Mouse (Mus musculus) yolk sac, embryonic 10.5 days (tissue): ENCODE results near the gene Vmn2r83.

Source experiments
- DNase-seq: peaks from one replicate; pipeline ENCODE4 v3.0.0-alpha.2; 2017; ENCODE audit warnings: low spot score

Gene Vmn2r83

DNA sequence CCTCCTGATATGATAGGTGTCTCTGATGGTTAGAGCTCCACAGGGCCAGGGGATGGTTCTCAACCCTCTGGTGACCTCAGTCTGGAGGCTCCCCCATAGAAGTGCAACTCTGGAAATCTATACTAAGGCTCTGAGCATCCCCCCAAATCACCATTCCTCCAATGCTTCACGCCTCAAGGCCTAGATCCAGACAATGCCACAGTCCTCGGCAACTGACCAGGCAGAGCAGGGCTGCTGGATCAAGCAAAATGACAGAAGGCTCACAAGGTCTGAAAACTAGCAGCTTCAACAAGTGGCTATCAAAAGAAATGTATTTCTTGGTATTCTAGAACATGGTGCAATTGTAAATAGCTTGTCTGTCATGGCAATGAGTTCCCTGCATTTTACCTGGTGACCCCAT, 69.2 kb downstream of the Vmn2r83 start:
- no peak for DNase-seq

DNA sequence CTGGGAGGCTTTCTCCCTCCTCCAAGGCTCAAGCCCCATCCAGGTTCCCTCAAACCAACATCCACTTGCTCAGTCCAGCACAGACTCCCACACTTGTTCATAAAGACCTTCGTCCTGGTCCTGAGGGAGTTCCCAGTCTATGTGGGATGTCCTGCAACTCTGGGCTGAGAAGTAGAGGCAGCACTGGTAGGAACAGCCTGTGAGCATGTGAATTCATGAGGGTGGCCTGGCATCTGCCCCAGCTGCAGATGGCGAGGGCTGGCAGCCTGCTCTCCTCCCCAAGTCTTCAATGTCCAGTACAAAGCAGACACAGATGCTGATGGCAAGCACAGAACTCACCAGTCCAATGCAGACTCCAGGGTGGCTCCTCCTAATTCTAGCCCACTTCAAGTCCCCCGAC, 69.8 kb downstream of the Vmn2r83 start:
- no peak for DNase-seq

DNA sequence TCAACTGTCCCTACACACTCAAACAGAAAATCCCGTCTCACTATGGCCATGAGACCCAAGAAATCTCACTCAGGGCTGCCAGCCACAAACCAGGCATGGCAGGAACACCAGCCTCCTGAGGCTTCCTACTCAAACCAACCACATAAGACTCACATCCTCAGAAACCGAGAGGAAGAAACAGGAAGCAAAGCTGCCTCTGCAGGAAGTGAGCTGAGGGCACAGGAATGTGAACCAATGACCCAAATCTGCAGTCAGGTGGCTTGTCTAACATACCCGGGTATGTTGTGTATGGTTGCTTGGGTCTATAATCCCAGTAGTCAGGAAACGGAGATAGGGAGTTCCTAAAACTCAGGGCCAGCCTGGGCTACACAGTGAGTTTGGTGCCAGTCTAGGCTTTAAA, 70.3 kb downstream of the Vmn2r83 start:
- no peak for DNase-seq

DNA sequence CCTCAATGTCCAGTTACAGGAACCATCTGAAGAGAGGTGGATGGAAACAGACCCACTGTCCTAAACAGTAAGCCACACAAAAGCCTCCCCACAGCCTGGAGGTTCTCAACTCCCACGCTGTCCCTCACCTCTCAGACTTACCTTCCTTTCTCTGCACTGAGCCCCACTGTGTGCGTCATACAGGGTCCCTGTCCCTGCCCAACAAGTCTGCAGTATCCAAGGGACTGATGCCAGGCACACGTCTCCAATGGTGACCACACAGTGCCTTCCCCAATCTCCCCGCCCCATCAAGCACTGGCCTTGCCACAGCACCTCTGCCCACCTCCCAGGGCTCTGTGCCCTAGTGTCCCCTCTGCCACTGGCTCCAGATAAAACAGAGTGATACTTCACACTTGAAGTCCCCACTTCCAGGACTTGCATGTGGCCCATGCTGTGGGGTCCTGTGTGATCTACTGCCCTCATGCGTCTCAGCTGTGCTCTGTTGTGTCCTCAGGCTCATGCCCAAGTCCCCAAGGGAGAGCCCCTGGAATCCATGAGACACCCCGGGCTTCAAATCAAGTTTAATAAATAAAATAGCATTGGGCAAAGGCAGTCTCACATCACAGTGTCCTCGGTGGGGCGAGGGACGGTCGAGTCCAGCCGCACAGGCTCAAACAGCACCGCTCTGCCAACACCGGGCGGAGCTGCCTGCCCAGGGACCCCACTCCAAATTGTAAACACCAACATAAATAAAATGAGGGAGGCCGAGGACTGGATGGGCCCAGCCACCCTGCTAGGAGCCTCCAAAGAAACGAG, 71.4 kb downstream of the Vmn2r83 start:
- no peak for DNase-seq

DNA sequence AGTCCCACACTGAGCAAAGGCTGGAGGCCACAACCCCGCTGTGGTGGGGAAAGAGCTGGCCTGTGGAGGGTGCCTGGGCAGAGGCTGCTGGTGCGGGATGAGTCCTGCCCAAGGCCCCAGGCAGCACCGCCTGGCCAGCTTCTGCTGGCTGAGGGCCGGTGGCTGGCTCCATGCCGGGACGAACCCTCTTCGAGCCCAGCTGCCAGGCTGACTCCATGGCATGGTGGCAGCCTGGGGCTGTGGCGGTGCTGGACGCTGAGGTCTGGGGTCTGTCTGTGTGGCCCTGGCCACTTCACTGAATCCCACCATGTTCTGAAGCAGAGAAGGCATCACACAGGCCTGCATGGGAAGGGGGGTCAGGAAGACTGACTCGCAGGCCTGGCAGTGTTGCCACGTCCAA, 72.2 kb downstream of the Vmn2r83 start:
- DNase-seq = no peak

DNA sequence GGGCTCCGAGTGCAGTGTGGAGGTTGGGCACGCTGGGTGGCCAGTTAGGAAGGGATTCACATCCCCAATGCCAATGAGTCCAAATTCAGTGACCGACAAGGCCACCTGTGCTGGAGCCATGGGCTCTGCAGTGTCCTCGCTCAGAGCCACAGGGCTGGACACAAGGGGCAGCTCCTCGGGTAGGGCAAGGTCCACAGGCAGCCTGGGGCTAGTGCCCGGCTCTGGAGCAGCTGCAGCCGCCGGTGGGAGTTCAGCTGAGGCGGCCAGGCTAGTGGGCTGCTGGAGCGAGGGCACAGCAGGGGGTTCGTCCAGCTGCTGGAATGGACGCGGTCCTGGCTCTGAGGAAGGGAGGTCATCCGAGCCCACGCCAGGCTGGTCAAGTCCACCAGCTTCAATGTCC, 73.0 kb downstream of the Vmn2r83 start:
- DNase-seq = no peak

DNA sequence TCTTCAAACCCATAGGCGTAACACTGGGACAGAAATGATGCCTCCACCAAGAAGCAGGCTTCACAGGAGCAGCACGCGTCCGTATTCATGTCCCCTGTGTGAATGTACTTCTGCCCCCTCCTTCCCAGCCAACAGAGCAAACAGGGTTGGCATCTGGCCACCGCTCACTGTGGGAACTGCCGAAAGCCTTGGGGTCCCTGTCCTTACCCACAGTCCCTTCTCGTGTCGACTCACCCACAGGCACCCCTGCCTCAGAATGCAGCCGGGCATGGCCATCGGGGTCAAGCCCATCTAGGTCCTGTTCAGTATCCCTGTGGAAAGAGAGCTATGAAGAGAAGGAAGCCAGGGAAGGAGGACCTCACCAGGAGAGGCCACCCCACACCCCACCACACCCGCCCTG, 73.6 kb downstream of the Vmn2r83 start:
- no peak for DNase-seq
